8 mouse cellular contexts compared by ENCODE assay signal in the genomic region with DNA sequence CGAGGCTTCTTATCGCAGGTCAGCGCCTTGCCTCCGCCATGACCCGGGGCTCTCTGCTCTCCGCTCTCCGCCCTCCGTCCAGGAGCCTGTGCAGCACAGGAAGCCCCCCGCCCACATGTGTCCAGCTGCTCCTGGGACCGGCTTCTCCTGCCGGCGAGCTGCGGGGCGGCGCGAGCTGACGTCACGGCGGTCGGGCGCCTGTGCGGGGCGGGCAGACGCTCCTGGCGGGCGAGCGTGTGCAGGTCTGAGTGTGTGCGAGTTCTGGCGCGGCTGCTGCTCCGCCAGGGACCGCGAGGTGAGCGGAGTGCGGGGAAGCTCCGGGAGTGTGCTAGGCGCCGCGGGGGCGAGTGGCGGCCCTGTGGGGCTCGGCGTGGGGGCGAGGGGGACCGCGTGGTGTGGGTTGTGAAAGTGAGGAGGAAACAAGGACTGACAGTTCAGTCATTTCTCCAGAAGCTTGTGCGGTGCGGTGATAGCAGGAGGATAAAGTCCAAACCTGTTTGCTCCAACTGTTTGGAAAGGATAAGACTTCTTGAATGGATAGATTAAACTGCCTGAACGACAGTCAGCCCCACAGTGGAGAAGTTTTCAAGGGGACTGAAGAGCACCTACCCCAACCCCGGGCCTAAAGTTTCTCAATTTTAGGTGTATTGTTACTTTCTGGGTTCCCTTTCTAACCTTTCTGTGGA. TPM values are rescaled to one million over a fixed set of nuclear protein-coding genes. Genes with fewer than 3 reads are reported as not detected.
DNase-seq lines count a peak whose midpoint lies in the region; ATAC-seq and TF ChIP-seq lines count a peak whose summit lies in the region.

No protein-coding gene starts in this region.

- peak; percentile 100 for ATAC-seq in forebrain, embryonic 12.5 days (ENCODE audit: low FRiP score)
- ATAC-seq in heart, postnatal 0 days (ENCODE audit: insufficient read depth, low read depth), result peak; percentile 96
- ATAC-seq in neutrophil, adult 5-6 weeks (ENCODE audit: extremely low read depth, insufficient number of reproducible peaks, low FRiP score, poor library complexity, severe bottlenecking), result peak; percentile 56; the same call in 1 of the 2 replicates

- peak overlapping the region; percentile 49 for H3K4me3 ChIP-seq in forebrain, embryonic 12.5 days (replicated peaks)
- H3K4me3 ChIP-seq in heart, postnatal 0 days (ENCODE audit: low read depth, low read length), result peak overlapping the region; percentile 56
- H3K4me3 ChIP-seq in lung, adult 2 months (replicated peaks; ENCODE audit: extremely low read depth, low read depth, low read length), result peak overlapping the region; percentile 77

- TF ChIP-seq EP300 in heart, postnatal 0 days (IDR thresholded peaks at IDR 0.05; ENCODE audit: low read depth), result no peak

- H3K9ac ChIP-seq in forebrain, embryonic 12.5 days, result peak overlapping the region; percentile 59
- H3K9ac ChIP-seq in heart, postnatal 0 days (replicated peaks; ENCODE audit: low read depth, low read length), result peak overlapping the region; percentile 62

- H3K4me2 ChIP-seq in forebrain, embryonic 12.5 days, result peak overlapping the region; percentile 70
- peak overlapping the region; percentile 62 for H3K4me2 ChIP-seq in heart, postnatal 0 days (ENCODE audit: low read depth, low read length)

- DNase-seq in ES-CJ7 (ENCODE audit: low read depth, low spot score), result peak; percentile 80
- peak; percentile 71 for DNase-seq in c-Kit-positive CD71-positive TER-119-negative erythroid progenitor cells, embryonic 14.5 days (ENCODE audit: low read depth)
- DNase-seq in heart, postnatal 0 days (ENCODE audit: low spot score), result peak; percentile 85
- DNase-seq in kidney, postnatal 4 days, result peak; percentile 84 to 91
- peak; percentile 52 for DNase-seq in lung, adult 2 months
- peak; percentile 83 for DNase-seq in testis, postnatal 14 days (ENCODE audit: low spot score)

- peak; percentile 43; the same call in 1 of the 2 replicates for TF ChIP-seq POLR2A in lung, adult 2 months (IDR thresholded peaks at IDR 0.05; ENCODE audit: borderline replicate concordance, extremely low read depth, low read depth, low read length)

- H3K4me1 ChIP-seq in forebrain, embryonic 12.5 days, result 0 out of 2 replicates have a peak, but pooled peaks cover 3% of the 10 kb centered on the region
- peaks cover 6% of the 10 kb centered on the region; the same call in 1 of the 2 replicates for H3K4me1 ChIP-seq in heart, postnatal 0 days (ENCODE audit: control insufficient read depth, insufficient read depth)
- peaks cover 10% of the 10 kb centered on the region for H3K4me1 ChIP-seq in lung, adult 2 months (ENCODE audit: control insufficient read depth, insufficient read depth, low read length)

- H3K27ac ChIP-seq in forebrain, embryonic 12.5 days, result no peak overlapping the region
- peak overlapping the region; percentile 50 for H3K27ac ChIP-seq in heart, postnatal 0 days (ENCODE audit: low read depth)

- WGBS in forebrain, embryonic 12.5 days, result under 1% methylated on average over 50 of the region's 50 CpGs
- WGBS in heart, postnatal 0 days, result under 1% methylated on average over 50 of the region's 50 CpGs
- WGBS in lung, adult 2 months, result under 1% methylated on average over 50 of the region's 50 CpGs

- TF ChIP-seq CTCF in heart, postnatal 0 days (IDR thresholded peaks at IDR 0.05; ENCODE audit: low read depth), result no peak
- TF ChIP-seq CTCF in lung, adult 2 months (IDR thresholded peaks at IDR 0.05; ENCODE audit: insufficient read depth, low read length), result no peak

- H3K27me3 ChIP-seq in forebrain, embryonic 12.5 days, result no peaks in the 10 kb centered on the region
- no peaks in the 10 kb centered on the region for H3K27me3 ChIP-seq in heart, postnatal 0 days (ENCODE audit: control insufficient read depth, insufficient read depth, low read length)

- no peaks in the 10 kb centered on the region for H3K9me3 ChIP-seq in forebrain, embryonic 12.5 days
- H3K9me3 ChIP-seq in heart, postnatal 0 days (replicated peaks; ENCODE audit: control insufficient read depth, low read length), result no peaks in the 10 kb centered on the region

- H3K36me3 ChIP-seq in forebrain, embryonic 12.5 days (replicated peaks), result no peaks in the 10 kb centered on the region
- no peaks in the 10 kb centered on the region for H3K36me3 ChIP-seq in heart, postnatal 0 days (replicated peaks; ENCODE audit: control insufficient read depth, insufficient read depth, low read length)

RNA-seq across cellular contexts. Expression of gene Abcg2, which starts 56.2 kb away (rescaled TPM):
- 29.5 and 34.3 TPM in 2 replicates for polyA plus RNA-seq in forebrain, embryonic 12.5 days (2016; fragmentation: Nextera tagmentation; extraction: Ambion mirVana)
- 59.8 and 74.3 TPM in 2 replicates for total RNA-seq in heart, postnatal 0 days (2014; rRNA removed; ENCODE audit: low replicate concordance)
- polyA plus RNA-seq in heart, postnatal 0 days (2015; fragmentation: Nextera tagmentation; extraction: Ambion mirVana), result 42.1 and 47.3 TPM in 2 replicates
- 6.5 and 10.9 TPM in 2 replicates for polyA plus RNA-seq in lung, adult 2 months (2012; rRNA removed)
- 2.1 and 3.1 TPM in 2 replicates for total RNA-seq in neutrophil, adult 5-6 weeks (2017)
